Mouse (Mus musculus): ENCODE results near the gene Hspa1b.

Hspa1b gene

GRCm38 (mm10) chr17:34927306-34928019, 31.6 kb downstream of the Hspa1b start:
- DNase-seq: no peak

- no peak for DNase-seq
Measured at GRCm38 (mm10) chr17:34924258-34924657, 34.8 kb downstream of the Hspa1b start.

GRCm38 (mm10) chr17:34922939-34923338, 36.1 kb downstream of the Hspa1b start:
- DNase-seq: no peak

GRCm38 (mm10) chr17:34917188-34917587, 41.9 kb downstream of the Hspa1b start:
- DNase-seq: no peak

GRCm38 (mm10) chr17:34916316-34916715, 42.7 kb downstream of the Hspa1b start:
- DNase-seq: peak in 1 of 2 experiments; percentile 51

GRCm38 (mm10) chr17:34915410-34915831, 43.6 kb downstream of the Hspa1b start:
- peak; percentile 84 to 87 for DNase-seq

- DNase-seq: peak; percentile 68 to 77
Measured at GRCm38 (mm10) chr17:34913930-34914665, 44.9 kb downstream of the Hspa1b start, which contains the start of gene Slc44a4. Gene Slc44a4 (plus strand): TSS chr17:34914466.

- DNase-seq: peak; percentile 87 to 93
Measured at GRCm38 (mm10) chr17:34911945-34912351, 47.1 kb downstream of the Hspa1b start.

- DNase-seq: peak; percentile 57 to 83
Measured at GRCm38 (mm10) chr17:34910982-34911381, 48.1 kb downstream of the Hspa1b start.

Measured in kidney, postnatal 25 days (tissue).